In the genomic region with DNA sequence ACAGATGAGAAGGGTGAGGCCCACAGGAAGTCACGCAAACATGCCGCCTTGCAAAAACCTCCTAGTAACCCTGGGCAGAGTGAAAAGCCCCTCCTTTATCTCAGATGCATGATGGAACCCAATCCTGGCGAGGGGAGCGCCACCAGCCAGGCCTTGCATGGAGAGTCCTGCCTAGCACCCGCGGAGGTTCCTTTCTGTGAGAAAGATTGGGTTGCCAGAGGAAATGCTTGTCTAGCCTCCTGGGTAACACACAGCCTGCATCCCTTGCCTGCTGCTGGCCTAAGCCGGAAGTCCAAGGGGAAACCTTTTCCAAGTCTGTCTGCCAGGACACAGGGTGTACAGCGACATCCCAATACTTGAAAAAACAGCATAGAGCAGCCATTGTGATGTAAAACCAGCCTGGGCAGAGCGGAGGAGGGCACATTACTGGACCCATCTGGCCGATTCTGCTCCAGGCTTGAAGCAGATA, we compare ENCODE assay signal across 12 mouse cellular contexts. TPM values are rescaled to one million over a fixed set of nuclear protein-coding genes. Genes with fewer than 3 reads are reported as not detected.
DNase-seq lines count a peak whose midpoint lies in the region; ATAC-seq and TF ChIP-seq lines count a peak whose summit lies in the region.
"Had no signal": no experiment of that assay in that cellular context is flagged by ENCODE, and none has a peak within 500 bp of the region (broad histone marks: within the 10 kb centered on the region; RNA-seq: fewer than 3 reads in every experiment).

No protein-coding gene starts in this region.

- peak overlapping the region; percentile 15; the same call in 1 of the 2 replicates for H3K27ac ChIP-seq in ES-Bruce4 (ENCODE audit: insufficient read depth, low read length)
- H3K27ac ChIP-seq in heart, embryonic 11.5 days (ENCODE audit: low read depth, low read length) = peak overlapping the region; percentile 59
- H3K27ac ChIP-seq in kidney, adult 2 months (ENCODE audit: insufficient read depth, low read depth, low read length) = no peak overlapping the region

- H3K9ac ChIP-seq in ES-Bruce4 (ENCODE audit: low read depth, poor library complexity, severe bottlenecking) = no peak overlapping the region
- H3K9ac ChIP-seq in heart, embryonic 11.5 days (ENCODE audit: low read depth, low read length) = no peak overlapping the region

- TF ChIP-seq POLR2A in ES-Bruce4 (IDR thresholded peaks at IDR 0.05; ENCODE audit: insufficient read depth, low read length) = no peak
- TF ChIP-seq POLR2A in kidney, adult 2 months (IDR thresholded peaks at IDR 0.05; ENCODE audit: low read depth, low read length) = no peak

- peaks cover 3% of the 10 kb centered on the region for H3K4me1 ChIP-seq in ES-Bruce4 (ENCODE audit: control insufficient read depth, insufficient read depth, low read length)
- peaks cover 13% of the 10 kb centered on the region for H3K4me1 ChIP-seq in heart, embryonic 11.5 days (ENCODE audit: control insufficient read depth, insufficient read depth, low read length)
- H3K4me1 ChIP-seq in kidney, adult 2 months (ENCODE audit: control insufficient read depth, insufficient read depth, low read length) = peaks cover 5% of the 10 kb centered on the region; the same call in 1 of the 2 replicates

- no peak for TF ChIP-seq CTCF in ES-Bruce4 (IDR thresholded peaks at IDR 0.05; ENCODE audit: low read depth, low read length)
- TF ChIP-seq CTCF in kidney, adult 2 months (conservative IDR thresholded peaks at IDR 0.05; ENCODE audit: insufficient read depth, insufficient read length, low read depth, low read length) = no peak

- H3K9me3 ChIP-seq in ES-Bruce4 (replicated peaks; ENCODE audit: control insufficient read depth, insufficient read depth, low read length, poor library complexity, severe bottlenecking) = no peaks in the 10 kb centered on the region
- H3K9me3 ChIP-seq in heart, embryonic 11.5 days (replicated peaks; ENCODE audit: control insufficient read depth, low read length) = no peaks in the 10 kb centered on the region

- 52% methylated on average over 10 of the region's 10 CpGs for WGBS in heart, embryonic 11.5 days (ENCODE audit: insufficient replicate concordance)
- WGBS in kidney, adult 2 months = 72% methylated on average over 10 of the region's 10 CpGs

- peak overlapping the region; percentile 17; the same call in 1 of the 2 replicates for H3K4me3 ChIP-seq in ES-Bruce4 (ENCODE audit: low read depth, low read length)
- H3K4me3 ChIP-seq in heart, embryonic 11.5 days (ENCODE audit: low read depth, low read length) = no peak overlapping the region
- H3K4me3 ChIP-seq in kidney, adult 2 months (ENCODE audit: insufficient read depth, low read depth, low read length) = no peak overlapping the region
- H3K4me3 ChIP-seq: myocyte had no signal

- no peak; the same call in 1 of the 2 replicates for ATAC-seq in cerebellum, adult (ENCODE audit: insufficient number of reproducible peaks, low FRiP score, low TSS enrichment)
- ATAC-seq in heart, embryonic 11.5 days (replicated peaks; ENCODE audit: insufficient number of reproducible peaks, low FRiP score, low TSS enrichment) = no peak
- ATAC-seq in monocyte, adult 5-6 weeks (replicated peaks; ENCODE audit: insufficient number of reproducible peaks, low FRiP score, low TSS enrichment, poor library complexity, severe bottlenecking) = no peak

- H3K36me3 ChIP-seq in ES-Bruce4 (ENCODE audit: control insufficient read depth, insufficient read depth, low read length, poor library complexity, severe bottlenecking) = no peaks in the 10 kb centered on the region
- no peaks in the 10 kb centered on the region for H3K36me3 ChIP-seq in heart, embryonic 11.5 days (ENCODE audit: control insufficient read depth, insufficient read depth, low read length)
- H3K36me3 ChIP-seq in kidney, adult 2 months (ENCODE audit: control insufficient read depth, insufficient read depth, low read length) = no peaks in the 10 kb centered on the region

- no peak overlapping the region for H3K4me2 ChIP-seq in heart, embryonic 11.5 days

- no peaks in the 10 kb centered on the region for H3K27me3 ChIP-seq in ES-Bruce4 (ENCODE audit: control insufficient read depth, insufficient read depth, low read length, poor library complexity, severe bottlenecking)
- no peaks in the 10 kb centered on the region for H3K27me3 ChIP-seq in heart, embryonic 11.5 days (ENCODE audit: control insufficient read depth, insufficient read depth, low read length)
- H3K27me3 ChIP-seq in kidney, adult 2 months (replicated peaks; ENCODE audit: control insufficient read depth, insufficient read depth, low read length) = no peaks in the 10 kb centered on the region

- peak; percentile 21 to 24 for DNase-seq in cerebellum, postnatal 4 days (ENCODE audit: low spot score in 2 of 2)
- peak; percentile 28 for DNase-seq in lung, postnatal 10 days
- no peak for DNase-seq in retina, embryonic 14.5 days (ENCODE audit: low spot score)
- DNase-seq in kidney, adult 2 months = no peak
- DNase-seq: gastrocnemius, postnatal 36 days; kidney, postnatal 14 days; liver had no signal

- 0 out of 2 replicates have a peak, but pooled peaks have one; percentile 39 for TF ChIP-seq EP300 in ES-Bruce4 (IDR thresholded peaks at IDR 0.05; ENCODE audit: insufficient read depth, low read depth, low read length)

RNA-seq across cellular contexts. Expression of gene Adrb1, which starts 57.7 kb away (rescaled TPM):
- 0.44 and 1.0 TPM in 2 replicates for polyA plus RNA-seq in ES-Bruce4 (2011; ENCODE audit: insufficient read depth, insufficient read length, low read depth, missing spikeins)
- polyA plus RNA-seq in heart, embryonic 11.5 days (2014; fragmentation: Nextera tagmentation; extraction: Ambion mirVana) = 1.5 and 1.8 TPM in 2 replicates
- total RNA-seq in monocyte, adult 5-6 weeks (2017) = 12.4 to 20.2 TPM (median 15.5 TPM) in 3 replicates
- 2.7 and 3.4 TPM in 2 replicates for polyA plus RNA-seq in kidney, adult 2 months (2012; rRNA removed)

Comparison
In these comparisons a context has a peak if more than half of its experiments do, and no peak if none do; other contexts are left out.
1. DNase-seq: peak in cerebellum, postnatal 4 days (2 of 2) and lung, postnatal 10 days (single experiment); none in retina, embryonic 14.5 days (single experiment) and kidney, adult 2 months (single experiment).